Mouse (Mus musculus) retina, postnatal 7 days (tissue): ENCODE results near the gene Zmynd8.

Experiments
- DNase-seq: peaks from one replicate; pipeline ENCODE4 v3.0.0-alpha.2; 2012; ENCODE audit warnings: low read depth, low spot score

The Zmynd8 gene

GRCm38 (mm10) chr2:165899474-165899873, 658 bp upstream of the Zmynd8 start:
- DNase-seq: no peak

- no peak for DNase-seq
Measured at GRCm38 (mm10) chr2:165896171-165896570, 2.6 kb downstream of the Zmynd8 start.

DNA sequence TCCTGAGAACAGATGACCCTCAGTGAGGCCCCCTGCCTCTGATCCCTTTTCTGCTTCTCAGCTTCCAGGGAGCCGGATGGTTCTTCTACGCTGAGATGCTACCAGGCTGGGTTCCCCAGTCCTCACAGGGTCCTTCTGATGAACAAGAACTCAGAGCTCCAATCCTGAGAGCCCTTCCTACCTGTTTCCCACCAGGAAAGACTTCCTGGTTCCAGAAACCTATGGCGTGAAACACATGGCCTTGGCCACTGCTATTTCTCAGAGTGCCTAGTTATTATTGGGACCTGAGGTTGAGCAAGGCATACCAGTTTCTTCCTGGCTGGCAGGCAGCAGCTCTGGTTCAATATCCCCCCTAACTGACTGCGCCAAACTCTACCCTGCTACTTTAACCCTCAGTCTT, 3.1 kb downstream of the Zmynd8 start:
- DNase-seq: no peak

DNA sequence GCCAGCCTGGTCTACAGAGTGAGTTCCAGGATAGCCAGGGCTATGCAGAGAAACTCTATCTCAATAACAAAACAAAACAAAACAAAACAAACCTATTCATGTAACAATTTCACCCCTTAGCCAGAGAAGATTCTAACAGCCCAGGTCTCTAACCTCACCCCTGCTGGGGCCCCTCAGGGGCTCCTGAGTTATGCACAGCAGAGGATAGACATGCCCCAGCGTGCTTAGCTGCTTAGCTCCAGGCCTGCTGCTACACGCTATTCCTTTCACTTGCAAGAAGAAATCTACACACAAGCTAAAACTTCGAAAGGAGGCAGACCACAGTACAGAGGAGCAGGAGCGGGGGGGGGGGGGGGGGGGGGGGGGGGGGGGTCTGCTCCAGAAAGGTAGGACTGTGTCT, 4.3 kb downstream of the Zmynd8 start:
- DNase-seq: no peak

DNA sequence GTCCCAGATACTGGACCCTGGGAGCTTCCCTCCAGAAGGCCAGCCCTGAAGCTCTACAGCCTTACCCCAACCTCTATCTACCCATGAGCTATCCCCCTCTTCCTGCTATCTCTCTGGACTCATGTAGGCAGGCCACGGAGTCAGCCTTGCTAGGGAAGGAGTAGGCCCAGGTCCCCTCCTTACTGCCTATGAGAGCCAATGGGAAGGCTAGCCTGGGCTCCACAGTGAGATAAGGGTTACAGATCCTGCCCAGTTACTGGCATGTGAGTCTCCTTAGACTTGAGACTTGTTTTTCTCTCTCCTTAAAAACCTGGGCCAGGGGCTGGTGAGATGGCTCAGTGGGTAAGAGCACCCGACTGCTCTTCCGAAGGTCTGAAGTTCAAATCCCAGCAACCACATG, 5.6 kb downstream of the Zmynd8 start:
- DNase-seq: no peak

- no peak for DNase-seq
Measured at GRCm38 (mm10) chr2:165892626-165893025, 6.2 kb downstream of the Zmynd8 start.

- no peak for DNase-seq
Measured at GRCm38 (mm10) chr2:165890401-165890800, 8.4 kb downstream of the Zmynd8 start.

- DNase-seq: no peak
Measured at GRCm38 (mm10) chr2:165889874-165890273, 8.9 kb downstream of the Zmynd8 start.

DNA sequence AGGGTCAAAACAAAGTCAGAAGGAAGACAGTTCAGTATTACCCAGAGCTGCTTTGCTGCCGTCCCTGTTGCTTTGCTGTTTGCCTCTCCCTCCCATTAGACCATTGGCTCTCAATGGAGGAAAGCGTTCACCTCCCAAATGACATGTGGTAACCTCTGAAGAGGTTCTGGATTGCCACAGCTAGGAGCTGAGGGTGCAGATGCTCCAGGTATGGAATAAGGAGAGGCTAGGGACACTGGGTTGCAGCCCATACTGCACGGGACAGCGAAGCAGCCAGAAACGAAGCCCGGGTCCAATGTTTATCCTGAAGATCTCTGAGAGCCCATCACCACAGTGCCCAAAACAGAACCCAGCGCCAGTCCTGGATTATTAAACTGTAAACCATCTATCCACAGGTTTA, 9.6 kb downstream of the Zmynd8 start:
- DNase-seq: no peak

DNA sequence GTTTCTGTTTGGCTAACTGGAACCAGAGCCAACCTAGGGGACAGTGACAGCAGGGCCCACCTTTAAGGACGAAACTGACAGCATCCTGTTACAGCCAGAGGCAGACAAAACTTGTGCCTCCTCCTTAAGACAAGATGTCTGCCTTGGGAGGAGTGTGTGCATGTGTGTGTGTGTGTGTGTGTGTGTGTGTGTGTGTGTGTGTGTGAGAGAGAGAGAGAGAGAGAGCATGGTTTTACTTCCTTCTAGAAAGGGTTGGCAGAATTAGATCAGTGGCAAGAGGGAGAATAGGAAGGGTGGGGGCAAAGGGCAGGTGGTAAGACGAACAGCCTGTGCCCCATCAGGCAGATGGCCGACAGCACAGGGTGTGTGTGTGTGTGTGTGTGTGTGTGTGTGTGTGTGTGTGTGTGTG, 10.0 kb downstream of the Zmynd8 start:
- no peak for DNase-seq

GRCm38 (mm10) chr2:165888396-165888795, 10.4 kb downstream of the Zmynd8 start:
- peak; percentile 69 for DNase-seq

DNA sequence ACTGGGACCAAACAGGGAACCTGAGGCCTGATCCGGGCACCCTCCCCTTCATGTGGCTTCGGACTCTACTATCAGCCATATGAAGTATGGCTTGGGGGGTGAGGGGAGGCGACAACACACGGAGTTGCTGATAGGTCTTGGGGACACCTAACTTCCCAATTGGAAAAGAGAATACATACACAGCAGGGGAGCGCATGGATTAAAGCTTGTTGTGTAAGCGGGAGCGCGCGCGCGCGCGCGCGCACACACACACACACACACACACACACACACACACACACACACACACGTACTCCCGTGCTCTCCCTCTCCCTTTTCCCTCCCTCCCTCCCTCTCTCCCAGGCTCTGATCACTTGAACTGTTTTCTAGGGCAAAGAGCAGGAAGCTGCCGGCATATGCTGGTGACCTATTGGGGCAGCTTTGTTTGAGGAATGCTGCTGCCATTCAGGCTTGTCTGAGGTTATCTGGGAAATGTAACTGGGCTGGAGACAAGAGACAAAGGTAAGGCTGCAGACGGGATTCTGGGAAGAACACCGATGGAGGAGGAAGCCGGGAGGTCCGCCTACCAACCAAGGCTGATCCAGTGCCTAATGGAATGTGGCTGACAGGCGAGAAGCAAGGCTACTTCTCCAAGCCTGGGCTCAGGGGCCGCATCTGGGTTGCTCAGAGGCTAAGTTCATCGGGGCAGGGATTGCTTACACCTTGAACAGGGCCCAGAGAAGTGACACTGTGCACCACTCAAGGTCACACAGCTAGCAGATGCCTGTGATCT, 11.8 kb downstream of the Zmynd8 start:
- DNase-seq: no peak

- no peak for DNase-seq
Measured at GRCm38 (mm10) chr2:165886482-165886856, 12.3 kb downstream of the Zmynd8 start.

DNA sequence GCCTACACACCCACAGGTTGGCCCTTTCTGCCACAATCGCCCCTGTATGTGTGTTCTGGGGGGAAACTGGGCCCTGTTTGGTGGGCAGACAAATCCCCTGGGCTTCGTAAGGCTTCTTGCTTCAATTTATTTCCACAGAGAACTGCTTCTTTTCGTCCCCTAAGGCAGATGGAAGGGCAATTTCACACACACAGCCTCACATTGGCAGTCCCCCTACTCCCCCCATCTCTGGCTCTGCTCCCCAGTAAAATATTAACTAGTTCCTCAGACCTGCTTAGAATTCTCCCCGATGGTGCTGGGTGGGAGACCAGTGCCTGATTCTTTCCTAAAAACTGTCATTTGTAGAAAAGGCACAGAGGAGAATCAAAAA, 12.9 kb downstream of the Zmynd8 start:
- no peak for DNase-seq

DNA sequence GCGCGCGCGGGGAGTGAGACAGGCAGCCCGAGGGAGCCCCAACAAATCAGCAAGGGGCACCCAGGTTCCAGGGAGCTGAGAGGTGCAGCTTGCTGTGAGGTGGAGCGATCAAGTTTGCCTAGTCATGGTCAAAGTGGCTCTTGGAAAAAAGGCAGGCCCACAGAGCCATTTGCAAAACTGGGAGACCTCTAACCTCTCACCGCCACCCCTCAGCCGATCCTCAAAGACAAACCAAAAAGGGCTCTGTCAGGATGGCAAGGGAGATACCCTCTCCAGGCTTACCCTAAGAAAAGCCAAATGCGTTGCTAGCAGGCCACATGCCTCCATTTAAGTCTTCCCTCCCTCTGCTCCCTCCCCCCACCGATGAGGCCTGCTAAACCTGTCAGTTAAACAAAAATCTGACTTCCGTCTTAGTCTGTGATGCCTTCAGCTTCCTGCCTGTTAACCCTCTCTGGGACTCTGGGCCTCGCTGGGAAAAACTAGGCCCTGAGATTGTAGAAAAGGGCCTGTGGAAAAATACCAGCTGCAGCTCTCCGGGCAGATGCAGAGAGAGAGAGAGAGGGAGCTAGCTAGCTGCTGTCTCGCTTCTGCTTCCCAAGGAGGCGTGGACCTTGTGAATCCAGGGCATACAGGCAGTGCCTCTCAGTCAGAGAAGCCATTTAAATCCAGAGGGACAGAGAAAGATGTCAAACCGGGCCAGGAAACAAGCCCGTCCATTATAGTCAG, 13.4 kb downstream of the Zmynd8 start:
- DNase-seq: no peak

DNA sequence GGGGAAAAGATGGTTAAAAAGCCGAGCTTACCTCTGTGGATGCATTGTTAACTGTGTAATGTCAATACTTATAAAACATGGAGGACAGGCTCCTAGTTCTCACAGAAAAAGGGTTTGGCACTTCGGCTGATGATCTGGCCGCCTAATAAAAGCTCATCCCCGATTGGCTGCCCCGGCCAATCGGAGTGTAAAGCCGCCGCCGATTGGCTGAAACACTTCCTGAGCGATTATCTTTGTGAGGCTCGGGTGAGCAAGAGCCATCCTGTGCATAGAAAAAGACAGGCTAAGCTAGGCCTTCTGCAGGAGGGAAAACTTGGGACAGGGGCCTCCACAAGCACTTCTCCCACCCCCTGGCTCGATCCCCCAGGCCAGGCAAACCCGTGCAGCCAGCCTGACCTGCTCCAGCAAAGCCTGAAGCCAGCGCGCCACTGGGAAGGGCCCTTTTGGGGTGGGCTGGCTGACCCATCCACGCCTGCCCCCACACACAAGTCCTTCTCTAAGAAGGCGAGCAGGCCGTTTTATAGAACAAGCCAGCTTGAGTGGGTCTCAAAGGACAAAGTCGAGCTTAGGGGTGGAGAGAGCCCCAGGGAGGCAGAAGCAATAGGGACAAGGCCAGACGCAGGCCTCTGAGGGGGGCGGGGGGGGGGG, 14.1 kb downstream of the Zmynd8 start:
- peak; percentile 91 for DNase-seq

GRCm38 (mm10) chr2:165883846-165884576, 14.8 kb downstream of the Zmynd8 start:
- no peak for DNase-seq

- no peak for DNase-seq
Measured at GRCm38 (mm10) chr2:165883006-165883405, 15.8 kb downstream of the Zmynd8 start.

DNA sequence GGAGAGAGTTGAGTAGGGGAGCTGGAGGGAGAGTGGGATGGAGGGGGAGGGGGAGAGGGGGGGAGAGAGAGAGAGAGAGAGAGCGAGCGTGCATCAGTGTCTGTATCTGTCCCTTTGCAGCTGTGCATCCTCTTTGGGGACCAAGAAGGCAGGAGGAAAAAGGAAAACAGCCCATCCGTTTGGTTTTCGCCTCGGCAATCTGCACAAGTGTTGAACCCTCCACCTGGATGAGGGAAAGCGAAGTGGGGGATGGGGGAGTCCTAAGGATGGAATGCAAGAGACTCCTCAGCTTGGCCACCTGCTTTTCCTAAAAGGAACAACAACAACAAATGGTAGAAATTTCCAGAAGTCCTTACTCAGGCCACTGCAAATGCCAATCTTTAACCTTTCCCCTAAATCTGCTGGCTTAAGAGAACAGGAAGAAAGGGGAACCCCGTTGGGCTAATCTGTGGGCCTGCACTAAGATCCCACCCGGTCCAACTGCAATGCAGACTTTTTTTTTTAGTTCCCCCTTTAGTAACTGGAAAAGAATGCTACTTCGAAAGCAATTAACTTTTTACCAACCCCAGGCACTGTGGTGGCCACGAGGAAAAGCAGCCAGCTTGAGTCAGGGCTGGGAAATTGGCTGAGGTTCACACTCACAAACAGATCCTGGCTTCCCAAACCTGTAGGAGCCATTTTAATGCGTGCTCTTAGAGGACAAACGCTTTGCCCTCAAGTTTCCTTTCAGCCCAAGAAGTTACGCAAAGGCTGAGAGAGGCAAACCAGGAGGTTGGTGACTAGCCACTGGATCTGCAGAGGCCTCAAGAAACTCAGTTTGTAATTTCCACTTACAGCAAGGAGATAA, 17.0 kb downstream of the Zmynd8 start:
- no peak for DNase-seq

DNA sequence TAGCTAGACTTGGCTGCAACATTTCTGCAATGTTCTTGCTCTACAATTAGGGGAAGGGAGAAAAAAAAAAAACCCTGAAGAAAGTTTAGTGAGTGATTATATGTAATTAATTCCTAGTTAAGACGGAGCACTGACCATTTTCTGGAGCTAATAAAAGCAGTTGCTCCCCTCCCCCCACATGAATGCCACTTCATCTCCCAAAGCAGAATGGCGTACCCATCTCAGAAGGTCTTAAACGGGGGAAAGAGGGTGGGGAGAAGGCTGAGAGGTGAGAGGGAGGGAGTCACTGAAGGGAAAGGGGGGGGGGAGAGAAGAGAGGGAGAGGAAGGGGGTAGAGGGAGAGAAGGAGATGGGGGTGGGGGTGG, 17.6 kb downstream of the Zmynd8 start:
- DNase-seq: no peak

DNA sequence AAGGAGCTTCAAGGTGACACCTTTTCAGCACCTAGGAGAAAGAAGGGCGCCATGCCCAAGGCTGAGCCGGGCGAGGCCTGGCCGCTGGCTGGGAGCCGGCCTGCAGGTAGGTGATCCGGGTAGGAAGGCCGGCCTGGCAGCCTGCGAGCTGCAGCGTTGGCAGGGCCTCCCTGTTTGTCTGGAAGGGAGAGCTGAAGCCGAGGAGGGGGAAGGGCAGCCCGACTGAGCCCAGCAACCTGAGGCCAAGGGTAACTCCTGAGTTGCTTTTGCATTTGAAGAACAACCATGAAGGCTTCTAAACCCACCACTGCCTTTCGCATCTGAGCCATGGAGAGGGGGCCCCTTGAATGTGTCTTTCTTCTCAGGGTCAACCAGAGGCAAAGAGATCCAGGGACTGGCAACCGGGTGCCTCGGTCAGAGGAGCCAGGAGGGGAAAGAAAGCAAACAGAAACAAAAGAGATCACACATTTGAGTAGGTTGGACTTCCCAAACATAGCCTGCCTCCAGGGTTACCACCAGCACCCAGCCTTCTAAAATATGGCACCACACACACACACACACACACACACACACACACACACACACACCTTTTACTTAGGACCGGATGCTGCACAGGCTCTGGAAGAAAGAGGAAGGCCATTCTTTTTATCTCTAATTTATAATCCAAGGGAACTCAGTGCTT, 18.2 kb downstream of the Zmynd8 start:
- DNase-seq: no peak
